Mouse (Mus musculus): ENCODE data around the gene Csnk2b.

Gene Csnk2b

DNA sequence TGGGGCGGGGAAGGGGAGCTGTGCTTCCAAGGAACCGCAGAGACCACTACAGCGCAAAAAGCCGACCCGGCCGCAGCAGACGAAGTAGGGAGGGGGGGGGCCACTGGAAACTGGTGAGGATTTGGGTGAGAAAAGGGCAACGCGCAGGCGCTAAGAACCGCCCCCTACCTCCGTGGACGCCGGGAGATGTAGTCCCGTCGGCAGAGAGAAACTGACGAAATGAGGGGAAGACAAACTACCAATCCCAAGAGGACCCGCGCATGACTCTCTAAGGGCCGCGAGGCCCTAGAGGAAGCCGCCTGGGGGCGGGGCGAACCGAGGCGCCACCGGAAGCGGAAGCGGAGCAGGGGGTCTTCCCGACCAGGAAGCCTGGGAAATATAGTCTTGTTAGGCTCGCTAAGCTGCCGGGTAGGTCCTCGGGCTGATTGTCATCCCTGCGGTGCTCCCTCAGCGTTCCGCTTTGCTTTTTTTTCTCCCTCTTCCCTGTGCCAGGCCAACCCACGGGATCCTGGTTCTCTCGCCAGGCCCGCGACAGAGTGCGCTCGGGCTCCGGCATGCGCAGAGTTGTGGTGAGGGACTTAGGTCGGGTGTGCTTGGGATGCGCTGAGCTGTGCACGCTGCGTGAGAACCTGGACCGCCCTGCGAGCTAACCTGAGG lies 582 bp downstream of the Csnk2b start, which contains the start of gene Gpank1:
Gene Gpank1, plus strand, starts transcription at position 313 of the 657 bp plus-strand sequence.
- peak; percentile 98 for DNase-seq (ENCODE audit: low read depth, low spot score)

DNA sequence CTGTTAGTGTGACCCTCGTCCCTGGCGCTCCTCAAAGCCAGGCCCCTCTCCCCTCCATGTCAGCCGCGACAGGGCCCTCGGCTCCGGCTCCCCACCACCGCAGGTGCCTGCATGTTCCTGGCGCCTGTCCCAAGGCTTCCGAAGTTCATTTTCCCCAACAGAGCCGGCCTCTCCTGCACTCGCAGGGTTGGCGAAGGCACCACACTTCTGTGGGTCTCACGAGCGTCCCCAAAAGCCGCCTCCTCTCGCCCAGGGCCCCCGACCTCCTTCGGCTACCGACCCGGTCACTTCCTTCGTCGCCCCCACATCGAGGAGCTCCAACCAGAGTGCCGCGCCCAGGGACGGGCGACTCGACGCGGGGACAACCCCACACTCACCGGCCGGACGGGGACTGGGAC lies 1.1 kb downstream of the Csnk2b start:
- DNase-seq (ENCODE audit: low read depth, low spot score) = no peak

DNA sequence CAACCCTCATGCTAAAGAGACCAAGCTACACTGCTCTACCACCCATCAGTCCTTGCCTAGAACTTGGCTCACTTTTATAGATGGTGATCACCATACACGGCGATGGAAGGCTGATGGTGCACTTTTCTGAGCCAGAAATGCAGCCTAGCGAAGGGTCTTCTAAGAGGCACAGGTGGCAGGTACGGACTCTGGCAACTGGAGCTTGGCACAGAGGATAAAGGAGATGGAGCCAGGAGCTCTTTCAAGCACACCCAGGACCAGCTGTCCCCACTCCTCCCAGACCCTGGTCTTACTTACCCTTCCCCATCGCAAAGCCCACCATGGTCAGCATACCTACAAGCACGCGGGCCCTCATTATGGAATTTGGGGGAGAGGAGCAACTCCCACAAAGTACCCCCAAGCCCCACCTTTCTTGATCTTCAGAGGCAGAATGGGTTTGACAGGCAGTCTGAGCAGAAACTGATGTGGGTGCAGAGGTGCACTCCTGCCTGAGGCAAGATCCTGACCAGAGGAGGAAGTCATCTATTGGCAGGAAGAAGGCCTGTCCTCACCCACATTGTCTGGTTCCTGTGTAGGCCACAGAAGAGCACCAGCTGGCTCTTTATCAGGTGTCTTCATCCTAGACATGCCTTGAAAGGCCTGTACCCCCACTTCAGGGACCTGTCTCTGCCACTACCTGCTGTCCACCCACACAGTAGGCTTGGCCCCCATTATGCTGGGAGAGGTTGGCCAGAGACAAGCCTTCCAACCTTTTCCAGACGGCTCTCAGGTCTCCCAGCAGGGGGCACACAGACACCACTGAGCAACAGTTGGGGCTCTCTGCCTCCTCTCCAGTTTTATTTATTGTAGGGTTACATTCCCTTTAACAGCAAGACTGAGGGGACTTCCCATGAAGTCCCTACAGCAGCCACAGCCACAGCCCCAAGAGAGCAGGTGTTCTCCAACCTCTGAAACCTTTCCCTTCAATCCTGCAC lies 6.5 kb downstream of the Csnk2b start, which contains the start of gene Ly6g5b:
Gene Ly6g5b, minus strand, starts transcription at position 383 of the 974 bp plus-strand sequence.
- DNase-seq (ENCODE audit: low read depth, low spot score) = no peak

DNA sequence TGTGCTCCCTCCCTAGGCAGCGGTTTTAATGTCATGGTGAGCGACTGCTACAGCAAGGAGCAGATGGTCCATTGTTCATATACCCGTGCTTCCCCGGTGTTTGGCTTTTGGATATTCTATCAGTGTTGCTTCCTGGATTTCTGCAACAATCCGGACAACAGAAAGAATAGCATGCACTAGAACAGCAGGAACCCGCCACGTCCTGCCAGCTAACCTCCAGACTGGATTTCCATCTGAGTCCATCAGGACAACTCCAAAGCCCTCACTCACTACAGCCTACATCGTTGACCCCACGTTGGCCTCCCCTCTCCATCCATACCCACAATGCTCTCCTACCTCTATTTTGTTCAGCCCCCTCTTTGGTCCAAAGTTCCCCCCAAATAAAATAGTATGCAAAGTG lies 10.1 kb downstream of the Csnk2b start:
- no peak for DNase-seq (ENCODE audit: low read depth, low spot score)

GRCm38 (mm10) chr17:35108097-35108496 lies 13.8 kb downstream of the Csnk2b start, which contains the start of gene Ly6g5c:
Gene Ly6g5c (plus strand): TSS chr17:35108279.
- no peak for DNase-seq (ENCODE audit: low read depth, low spot score)

DNA sequence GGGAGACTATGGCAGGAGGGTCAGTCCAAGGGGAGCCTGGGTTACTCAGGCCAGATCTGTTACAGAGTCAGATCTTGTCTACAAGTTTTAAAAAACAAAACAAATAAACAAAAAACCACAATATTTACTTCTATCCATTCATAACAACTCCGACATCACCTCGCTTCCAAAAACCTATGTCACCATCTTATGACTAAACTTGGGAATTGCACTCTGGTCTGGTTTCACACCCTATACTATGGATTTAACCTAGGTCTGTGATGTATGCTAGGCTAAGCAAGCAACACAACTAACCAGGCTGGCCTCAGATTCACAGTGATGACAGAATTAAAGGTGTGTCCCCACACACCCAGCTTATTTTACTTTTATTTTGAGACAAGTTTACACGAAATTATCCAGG lies 15.3 kb downstream of the Csnk2b start:
- DNase-seq (ENCODE audit: low read depth, low spot score) = no peak

- peak; percentile 35 for DNase-seq (ENCODE audit: low read depth, low spot score)
These were observed 16.0 kb downstream of the Csnk2b start for GRCm38 (mm10) chr17:35105740-35106389.

GRCm38 (mm10) chr17:35104754-35105153 lies 17.1 kb downstream of the Csnk2b start:
- DNase-seq (ENCODE audit: low read depth, low spot score) = no peak

DNA sequence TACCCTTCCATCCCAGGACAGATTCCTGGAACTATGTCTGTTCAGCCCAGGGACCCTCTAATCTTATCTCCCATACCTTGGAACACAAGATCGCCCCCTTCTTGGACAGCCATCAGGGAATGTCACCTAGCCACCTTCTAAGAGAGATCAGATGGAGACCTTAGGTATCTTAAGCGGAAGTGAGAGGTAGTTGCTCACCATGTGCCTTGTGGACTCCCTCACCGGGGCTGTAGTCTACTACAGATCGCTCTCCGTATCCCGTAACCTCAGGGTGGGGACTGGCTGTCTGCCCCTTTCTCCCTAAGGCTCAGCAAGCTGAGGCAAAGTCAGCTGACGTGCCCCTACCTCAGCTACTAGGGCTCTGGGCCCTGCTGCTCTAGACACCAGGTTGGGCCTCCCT lies 17.8 kb downstream of the Csnk2b start:
- no peak for DNase-seq (ENCODE audit: low read depth, low spot score)

- DNase-seq (ENCODE audit: low read depth, low spot score) = no peak
These were observed 18.6 kb downstream of the Csnk2b start for GRCm38 (mm10) chr17:35103221-35103690.

GRCm38 (mm10) chr17:35102299-35102698 lies 19.6 kb downstream of the Csnk2b start:
- no peak for DNase-seq (ENCODE audit: low read depth, low spot score)

GRCm38 (mm10) chr17:35101161-35101560 lies 20.7 kb downstream of the Csnk2b start:
- DNase-seq (ENCODE audit: low read depth, low spot score) = no peak

GRCm38 (mm10) chr17:35100196-35100765 lies 21.6 kb downstream of the Csnk2b start:
- DNase-seq (ENCODE audit: low read depth, low spot score) = no peak

- no peak for DNase-seq (ENCODE audit: low read depth, low spot score)
These were observed 24.6 kb downstream of the Csnk2b start for GRCm38 (mm10) chr17:35097164-35097655.

DNA sequence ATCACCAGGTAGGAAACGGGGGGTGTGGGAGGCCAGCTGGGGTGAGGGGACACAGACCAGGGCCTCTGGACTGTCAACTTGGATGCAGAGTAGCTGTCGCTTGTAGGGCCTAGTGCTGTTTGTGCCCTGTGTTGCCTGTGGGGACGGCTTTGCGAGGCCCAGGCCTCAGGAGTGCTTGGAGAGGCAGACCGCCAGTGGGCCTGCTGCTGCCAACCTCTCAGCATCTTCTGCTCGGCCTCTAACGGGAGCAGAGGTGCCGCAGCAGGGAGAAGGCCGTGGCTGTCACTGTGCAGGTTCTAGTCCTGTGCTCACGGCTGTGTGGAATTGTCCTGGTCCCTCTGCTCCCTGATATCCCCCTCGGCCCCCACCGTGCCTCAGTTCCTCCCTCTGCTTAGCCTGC lies 25.3 kb downstream of the Csnk2b start:
- no peak for DNase-seq (ENCODE audit: low read depth, low spot score)

DNA sequence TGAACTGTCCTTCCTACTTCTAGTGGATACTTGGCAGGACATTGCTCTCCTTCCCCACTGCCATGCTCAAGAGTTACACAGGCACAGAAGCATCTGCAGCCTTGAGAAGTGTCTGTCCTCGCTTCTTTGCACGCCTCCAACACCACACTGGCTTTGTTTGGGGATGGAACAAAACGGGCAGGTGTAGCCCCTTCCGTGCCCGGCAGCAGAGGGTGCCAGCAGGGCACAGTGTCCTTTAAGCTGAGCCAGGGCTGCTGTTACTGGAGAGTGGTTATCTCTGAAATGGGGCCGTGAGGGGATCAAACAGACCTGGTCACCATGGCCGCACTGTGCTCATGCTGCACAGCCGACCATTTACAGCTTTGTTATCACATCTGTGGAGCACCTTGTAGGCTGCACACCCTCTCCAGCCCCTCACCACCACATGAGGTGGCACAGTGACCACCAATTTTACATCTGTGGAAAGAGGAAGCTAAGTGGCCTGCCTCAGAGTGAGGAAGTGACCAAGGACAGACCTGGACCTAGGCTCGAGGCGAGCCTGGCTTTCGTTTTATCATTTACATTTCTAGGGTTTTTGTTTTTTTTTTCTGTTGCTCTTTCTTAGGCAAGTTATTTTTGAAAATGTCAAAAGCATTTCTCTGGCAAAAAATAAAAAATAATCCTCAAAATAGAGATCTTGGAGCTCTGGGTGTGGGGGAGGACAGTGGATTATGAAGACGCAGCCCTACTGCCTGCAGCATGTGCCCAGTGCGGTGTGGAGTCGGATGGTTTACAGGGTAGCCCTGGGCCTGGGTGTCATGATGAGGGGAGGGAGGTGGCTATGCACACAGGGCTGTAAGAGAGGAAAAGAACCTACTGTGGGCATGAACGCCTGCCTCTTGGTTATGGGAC lies 27.1 kb downstream of the Csnk2b start:
- no peak for DNase-seq (ENCODE audit: low read depth, low spot score)

DNA sequence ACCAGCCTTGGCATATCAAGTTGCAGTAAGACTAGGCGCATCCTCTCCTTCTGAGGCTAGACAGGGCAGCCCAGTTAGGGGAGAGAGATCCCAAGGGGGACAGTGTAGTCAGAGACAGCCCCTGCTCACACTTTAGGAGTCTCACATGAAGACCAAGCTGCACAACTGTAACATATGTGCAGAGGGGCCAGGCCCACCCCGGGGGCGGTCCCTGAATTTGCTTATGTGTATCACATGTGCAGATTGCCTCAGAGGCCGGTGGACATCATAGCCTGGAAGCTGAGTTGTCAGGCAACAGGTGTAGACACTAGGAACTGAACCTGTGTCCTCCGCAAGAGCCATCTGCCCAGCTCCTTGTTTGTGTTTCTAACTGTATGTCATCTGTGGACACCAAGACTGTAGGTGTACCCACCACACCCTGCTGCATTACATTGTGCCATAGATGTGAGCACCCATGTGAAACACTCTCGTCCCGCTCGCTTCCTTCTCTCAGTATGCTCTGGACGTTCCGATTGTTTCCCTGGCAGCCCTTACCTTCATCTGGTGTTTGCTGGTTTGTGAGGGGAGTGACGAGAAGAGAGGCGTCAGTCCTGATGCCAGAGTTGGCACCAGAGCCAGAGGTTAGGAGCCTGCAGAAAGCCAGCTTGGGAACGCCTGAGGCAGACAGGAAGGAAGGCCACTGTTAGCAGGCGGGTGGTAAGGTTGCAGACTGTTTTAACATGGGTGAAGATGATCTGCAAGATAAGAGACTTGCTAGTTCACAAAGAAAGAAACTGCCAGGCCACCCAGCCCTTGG lies 29.3 kb downstream of the Csnk2b start:
- no peak for DNase-seq (ENCODE audit: low read depth, low spot score)

DNA sequence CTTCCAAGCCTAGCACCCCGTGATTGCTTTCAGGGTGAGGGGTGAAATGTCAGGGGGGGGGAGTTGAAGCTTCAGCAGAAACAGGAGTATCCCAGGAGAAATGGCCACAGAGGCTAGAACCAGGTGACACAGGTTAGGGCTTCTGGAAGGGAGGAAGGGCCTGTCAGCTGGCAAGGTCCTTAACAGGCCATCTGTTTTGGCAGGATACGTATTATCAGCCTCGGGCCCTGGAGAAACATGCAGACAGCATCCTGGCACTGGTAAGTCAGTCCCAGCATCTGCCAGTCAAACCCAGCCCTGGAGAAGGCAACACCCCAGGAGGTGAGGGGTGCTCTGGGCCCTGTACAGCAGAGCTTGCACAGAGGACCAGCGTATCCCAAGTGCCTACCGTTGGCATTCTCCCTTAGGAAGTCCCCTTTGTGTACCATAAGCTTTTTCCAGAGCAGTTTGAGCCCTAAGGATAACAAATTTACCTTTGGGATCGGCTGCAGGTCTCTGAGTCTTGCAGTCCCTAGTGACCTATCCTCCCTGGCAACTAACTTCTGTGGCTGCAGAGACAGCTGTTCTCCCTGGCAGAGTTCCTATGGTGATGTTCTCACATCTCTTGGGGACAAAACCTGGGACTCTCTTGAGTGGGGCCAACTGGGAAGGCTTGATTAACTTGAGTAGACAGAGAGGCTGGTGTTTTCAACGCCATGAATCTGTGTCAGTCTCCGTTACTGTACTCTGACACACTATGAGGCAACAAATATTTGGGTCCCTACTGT lies 31.5 kb downstream of the Csnk2b start:
- DNase-seq (ENCODE audit: low read depth, low spot score) = no peak

Measured in retina, postnatal 7 days (tissue).